Mouse (Mus musculus) kidney, embryonic 16.5 days (tissue): Measurements from ENCODE around the gene Gzmk. TPM values are rescaled to one million over a fixed set of nuclear protein-coding genes. Genes with fewer than 3 reads are reported as not detected.
A peak's percentile ranks its signal among the peaks of the same experiment; 100 is the strongest.

ENCODE experiments used
- ATAC-seq: fragments of 200-750 bp; cut with Nextera tagmentation; 2 replicates; pipeline ENCODE4 v1.8.0; 2017; ENCODE audit warnings: moderate TSS enrichment; ENCODE audit not compliant: low FRiP score, low TSS enrichment
- H3K27ac ChIP-seq: fragments of 300-500 bp; sonication (generic); 2 replicates; pipeline ENCODE4 v1.5.1; 2014; ENCODE audit warnings: low read length
- H3K27me3 ChIP-seq: fragments of 300-500 bp; sonication (generic); 2 replicates; pipeline ENCODE4 v1.6.1; 2014; ENCODE audit warnings: low read length, control low read depth, mixed read lengths; ENCODE audit not compliant: insufficient read depth
- H3K36me3 ChIP-seq: fragments of 300-500 bp; sonication (generic); 2 replicates; pipeline ENCODE4 v1.6.1; 2014; ENCODE audit warnings: low read length, control low read depth, mixed read lengths; ENCODE audit not compliant: insufficient read depth
- H3K4me1 ChIP-seq: fragments of 300-500 bp; sonication (generic); 2 replicates; pipeline ENCODE4 v1.6.1; 2014; ENCODE audit warnings: low read length, control low read depth, mixed read lengths; ENCODE audit not compliant: insufficient read depth
- H3K4me2 ChIP-seq: fragments of 300-500 bp; sonication (generic); replicated peaks from 2 replicates; pipeline ENCODE4 v1.6.1; 2014; ENCODE audit warnings: low read depth, low read length
- H3K4me3 ChIP-seq: fragments of 300-500 bp; sonication (generic); 2 replicates; pipeline ENCODE4 v1.5.1; 2014; ENCODE audit warnings: mild to moderate bottlenecking, low read length
- H3K9ac ChIP-seq: fragments of 300-500 bp; sonication (generic); replicated peaks from 2 replicates; pipeline ENCODE4 v1.6.1; 2014; ENCODE audit warnings: low read length
- H3K9me3 ChIP-seq: fragments of 300-500 bp; sonication (generic); 2 replicates; pipeline ENCODE4 v1.6.1; 2016; ENCODE audit warnings: low read length, control low read depth
- WGBS: fragments of 180-500 bp; shearing (Covaris S2); extraction: QIAGEN DNeasy Blood & Tissue Kit; methylation state at CpG from one replicate; pipeline ENCODE4 v1.1.7; 2014; 5-methylcytosine and 5-hydroxymethylcytosine counted together
- polyA plus RNA-seq: library from polyadenylated mRNA; unstranded; fragments of >200 nt; fragmentation: Nextera tagmentation; extraction: Ambion mirVana; gene quantifications from 2 replicates; pipeline ENCODE4 v1.2.1, GENCODE M21; 2015

Gene Gzmk
- polyA plus RNA-seq = not detected in 2 replicates

DNA sequence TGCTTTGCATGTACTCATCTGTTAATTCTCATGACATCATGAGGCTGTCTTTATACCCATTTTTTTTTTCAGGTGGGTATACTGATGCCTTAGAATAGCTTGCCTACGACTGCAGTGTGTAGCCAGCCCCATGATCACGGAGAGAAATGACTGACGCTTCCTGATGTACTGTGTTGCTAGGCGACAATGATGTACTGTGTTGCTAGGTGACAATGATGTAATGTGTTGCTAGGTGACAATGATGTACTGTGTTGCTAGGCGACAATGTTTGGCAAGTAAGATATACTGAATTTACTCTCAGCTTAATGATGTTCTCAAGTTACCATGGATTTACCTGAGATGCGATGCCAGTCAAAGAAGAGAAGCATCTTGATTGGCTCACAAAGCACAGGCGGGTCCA is at the start of gene Gzmk:
Gene Gzmk (minus strand): TSS at position 98 of the 400 bp plus-strand sequence.
- Histone ChIP-seq H3K4me2 (no peak within 1 kb of the TSS), H3K27me3 (no peaks in the 10 kb centered on the region), H3K4me3 (no peak within 1 kb of the TSS), H3K9me3 (no peaks in the 10 kb centered on the region), H3K36me3 (no peaks in the 10 kb centered on the region), H3K4me1 (no peaks in the 10 kb centered on the region), H3K27ac (no peak within 1 kb of the TSS), H3K9ac (no peak within 1 kb of the TSS)
- 63% methylated on average over 7 of the region's 7 CpGs for WGBS
- ATAC-seq = no peak

- Histone ChIP-seq H3K4me1 (no peaks in the 10 kb centered on the region), H3K9ac (no peak overlapping the region), H3K27ac (no peak overlapping the region), H3K4me2 (no peak overlapping the region), H3K36me3 (no peaks in the 10 kb centered on the region), H3K4me3 (no peak overlapping the region), H3K9me3 (no peaks in the 10 kb centered on the region), H3K27me3 (no peaks in the 10 kb centered on the region)
- ATAC-seq = no peak
- 75% methylated on average over 8 of the region's 8 CpGs for WGBS
Measured at GRCm38 (mm10) chr13:113271189-113271588, 45.5 kb upstream of the Gzmk start.

- no peaks in the 10 kb centered on the region for H3K4me1 ChIP-seq
- H3K36me3 ChIP-seq = no peaks in the 10 kb centered on the region
- H3K9ac ChIP-seq = no peak overlapping the region
- no peaks in the 10 kb centered on the region for H3K9me3 ChIP-seq
- 56% methylated on average over 18 of the region's 18 CpGs for WGBS
- no peak overlapping the region for H3K27ac ChIP-seq
- no peaks in the 10 kb centered on the region for H3K27me3 ChIP-seq
- no peak overlapping the region for H3K4me3 ChIP-seq
- no peak overlapping the region for H3K4me2 ChIP-seq
- ATAC-seq = peak; percentile 82; the same call in 1 of the 2 replicates
Measured at GRCm38 (mm10) chr13:113269777-113270776, 44.4 kb upstream of the Gzmk start.

GRCm38 (mm10) chr13:113267204-113267603 is 41.5 kb upstream of the Gzmk start:
- Histone ChIP-seq H3K4me3 (no peak overlapping the region), H3K9me3 (no peaks in the 10 kb centered on the region), H3K4me1 (no peaks in the 10 kb centered on the region), H3K9ac (no peak overlapping the region), H3K4me2 (no peak overlapping the region), H3K27me3 (no peaks in the 10 kb centered on the region), H3K27ac (no peak overlapping the region), H3K36me3 (no peaks in the 10 kb centered on the region)
- 85% methylated on average over 3 of the region's 3 CpGs for WGBS
- no peak for ATAC-seq

DNA sequence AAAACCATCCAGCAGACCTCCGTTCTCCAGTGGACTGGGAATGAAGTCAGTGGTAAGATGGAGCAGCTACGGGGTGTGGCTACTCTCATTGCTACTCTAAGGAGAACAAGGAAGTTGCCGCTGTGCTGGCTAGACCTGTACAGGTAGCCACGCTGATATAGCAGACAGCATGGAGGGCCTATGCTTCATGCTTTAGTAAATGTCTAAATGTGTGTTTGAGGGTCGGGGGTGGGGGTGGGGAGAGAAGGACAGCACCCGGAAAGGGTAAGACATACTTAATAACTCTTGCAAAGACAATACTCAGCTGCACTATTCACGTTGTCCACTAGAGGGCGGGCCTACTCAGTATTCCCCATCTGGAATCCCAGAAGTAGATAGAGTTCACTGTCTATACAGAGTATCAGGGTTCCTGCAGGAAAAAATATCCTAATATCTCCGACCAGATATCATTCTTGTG is 40.8 kb upstream of the Gzmk start:
- H3K36me3 ChIP-seq = no peaks in the 10 kb centered on the region
- peak; percentile 44; the same call in 1 of the 2 replicates for ATAC-seq
- H3K9me3 ChIP-seq = no peaks in the 10 kb centered on the region
- no peak overlapping the region for H3K9ac ChIP-seq
- 0 out of 2 replicates have a peak overlapping the region, but pooled peaks have one; percentile 29 for H3K4me2 ChIP-seq
- 26% methylated on average over 9 of the region's 9 CpGs for WGBS
- no peaks in the 10 kb centered on the region for H3K27me3 ChIP-seq
- no peaks in the 10 kb centered on the region for H3K4me1 ChIP-seq
- no peak overlapping the region for H3K4me3 ChIP-seq
- no peak overlapping the region for H3K27ac ChIP-seq

- H3K9ac ChIP-seq = no peak overlapping the region
- H3K4me2 ChIP-seq = no peak overlapping the region
- no peak overlapping the region for H3K27ac ChIP-seq
- H3K9me3 ChIP-seq = no peaks in the 10 kb centered on the region
- H3K4me1 ChIP-seq = no peaks in the 10 kb centered on the region
- 25% methylated on average over 13 of the region's 13 CpGs for WGBS
- H3K27me3 ChIP-seq = no peaks in the 10 kb centered on the region
- no peak overlapping the region for H3K4me3 ChIP-seq
- no peaks in the 10 kb centered on the region for H3K36me3 ChIP-seq
- ATAC-seq = no peak
Measured at GRCm38 (mm10) chr13:113265257-113265656, 39.5 kb upstream of the Gzmk start.

DNA sequence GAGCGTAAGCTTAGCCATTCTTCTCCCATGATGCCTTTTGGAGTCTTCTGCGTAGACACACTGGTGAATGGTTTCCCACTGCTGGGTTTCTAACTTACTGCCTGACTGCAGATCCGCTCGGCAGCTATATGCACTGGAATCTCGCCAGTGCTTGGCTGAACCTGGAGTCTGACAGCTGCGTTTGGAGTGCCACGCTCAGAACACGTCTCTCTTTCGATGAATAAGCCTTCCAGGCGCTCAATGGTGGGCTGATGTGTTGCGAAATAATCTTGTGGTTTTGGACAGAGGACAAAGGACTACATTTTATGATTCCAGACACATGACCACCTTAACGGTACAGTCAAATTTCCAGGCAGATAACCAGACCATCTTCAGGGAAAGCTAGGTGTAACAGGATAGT is 37.1 kb upstream of the Gzmk start:
- no peaks in the 10 kb centered on the region for H3K27me3 ChIP-seq
- no peak overlapping the region for H3K4me3 ChIP-seq
- no peak for ATAC-seq
- 78% methylated on average over 12 of the region's 12 CpGs for WGBS
- no peaks in the 10 kb centered on the region for H3K9me3 ChIP-seq
- no peak overlapping the region for H3K9ac ChIP-seq
- no peak overlapping the region for H3K27ac ChIP-seq
- no peaks in the 10 kb centered on the region for H3K4me1 ChIP-seq
- H3K36me3 ChIP-seq = no peaks in the 10 kb centered on the region
- no peak overlapping the region for H3K4me2 ChIP-seq

- Histone ChIP-seq H3K27me3 (no peaks in the 10 kb centered on the region), H3K27ac (no peak overlapping the region), H3K4me3 (no peak overlapping the region), H3K9ac (no peak overlapping the region), H3K9me3 (no peaks in the 10 kb centered on the region), H3K36me3 (no peaks in the 10 kb centered on the region), H3K4me2 (no peak overlapping the region), H3K4me1 (no peaks in the 10 kb centered on the region)
- no peak for ATAC-seq
- WGBS = 87% methylated on average over 5 of the region's 5 CpGs
Measured at GRCm38 (mm10) chr13:113259237-113259636, 33.5 kb upstream of the Gzmk start.

- H3K9ac ChIP-seq = no peak overlapping the region
- ATAC-seq = no peak
Measured at GRCm38 (mm10) chr13:113257190-113257589, 31.5 kb upstream of the Gzmk start.

GRCm38 (mm10) chr13:113256766-113257165 is 31.1 kb upstream of the Gzmk start:
- no peak for ATAC-seq
- Histone ChIP-seq H3K27ac (no peak overlapping the region), H3K9me3 (no peaks in the 10 kb centered on the region), H3K4me3 (no peak overlapping the region), H3K36me3 (no peaks in the 10 kb centered on the region), H3K9ac (no peak overlapping the region), H3K4me1 (no peaks in the 10 kb centered on the region), H3K27me3 (no peaks in the 10 kb centered on the region), H3K4me2 (no peak overlapping the region)
- 90% methylated on average over 2 of the region's 2 CpGs for WGBS

More at GRCm38 (mm10) chr13:113257190-113257589, 31.5 kb upstream of the Gzmk start:
- 58% methylated on average over 5 of the region's 5 CpGs for WGBS
- no peak overlapping the region for H3K4me2 ChIP-seq
- H3K4me1 ChIP-seq = no peaks in the 10 kb centered on the region
- H3K27ac ChIP-seq = no peak overlapping the region
- H3K9me3 ChIP-seq = no peaks in the 10 kb centered on the region
- H3K27me3 ChIP-seq = no peaks in the 10 kb centered on the region
- H3K36me3 ChIP-seq = no peaks in the 10 kb centered on the region
- H3K4me3 ChIP-seq = no peak overlapping the region
